Mouse (Mus musculus) heart, adult 18-20 months (tissue): ENCODE data around the gene Lrsam1. TPM values are rescaled to one million over a fixed set of nuclear protein-coding genes. Genes with fewer than 3 reads are reported as not detected.
A peak's percentile ranks its signal among the peaks of the same experiment; 100 is the strongest.
"Not testable (repeated sequence)": the region's sequence is repeated elsewhere in the genome, so short reads cannot be mapped to it uniquely, and the experiment has no call there.

Source experiments
- DNase-seq, 2 experiments: peaks; one replicate each; pipeline ENCODE4 v3.0.0; 2021 to 2022; ENCODE audit warnings: mixed read lengths in 1 of 2
- long read RNA-seq, 2 experiments: library from polyadenylated mRNA; stranded (forward); transcript quantifications; one replicate each; pipeline ENCODE4 v2.0.0; 2021
- total RNA-seq, 2 experiments: library from RNA; stranded (reverse); gene quantifications; 2 replicates each; pipeline ENCODE4 v1.2.3; 2021

Gene Lrsam1
- total RNA-seq = 10 to 100 TPM; 15.1 to 15.9 TPM
- long read RNA-seq, experiment 1, full-length matches to known transcripts = 4 of 7 reads
- long read RNA-seq, experiment 1, partial matches to known transcripts = 1 of 7 reads
- long read RNA-seq, experiment 1, other reads (novel, unspliced or antisense) = 2 of 7 reads
- long read RNA-seq, experiment 2, partial matches to known transcripts = 0 of 2 reads
- long read RNA-seq, experiment 2, other reads (novel, unspliced or antisense) = 2 of 2 reads

DNA sequence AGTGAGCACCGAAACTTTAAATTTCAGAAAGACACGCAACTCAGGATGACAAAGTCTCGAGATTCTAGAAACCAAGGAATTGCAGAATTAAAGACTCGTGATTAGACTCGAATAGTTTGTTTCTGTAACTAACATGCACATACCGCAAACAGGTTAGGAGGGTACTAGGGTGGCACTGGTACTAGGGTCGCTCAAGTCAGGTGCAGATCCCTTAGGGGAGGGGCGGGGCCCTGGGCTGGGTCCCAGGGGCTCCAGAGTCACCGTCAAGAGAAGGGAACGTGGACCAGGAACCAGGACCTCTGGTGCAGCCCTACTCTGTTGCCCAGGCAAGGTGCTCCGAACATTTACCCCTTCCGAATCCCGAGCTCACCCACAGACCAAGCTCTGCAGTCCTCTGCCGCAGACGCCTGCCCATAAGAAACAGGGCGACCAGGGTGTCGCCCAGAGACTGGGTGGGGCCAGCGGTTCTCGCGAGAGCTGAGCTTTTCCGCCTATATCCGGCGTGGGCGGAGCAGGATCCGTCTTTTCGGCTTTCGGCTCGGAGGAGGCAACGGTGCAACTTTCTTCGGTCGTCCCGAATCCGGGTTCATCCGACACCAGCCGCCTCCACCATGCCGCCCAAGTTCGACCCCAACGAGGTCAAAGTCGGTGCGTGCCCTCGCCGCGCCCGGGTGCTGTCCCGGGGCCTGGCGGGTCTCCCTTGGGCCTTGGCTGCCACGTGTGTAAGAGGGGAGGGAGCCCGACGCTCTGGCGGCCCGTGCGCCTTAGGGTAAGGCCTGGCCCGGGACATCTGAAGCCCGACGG is at the start of gene Lrsam1, which contains the start of gene Rpl12:
TSS of gene Lrsam1 (minus strand) at position 423 of the 804 bp plus-strand sequence.
TSS of gene Rpl12 (plus strand) at position 368 of the 804 bp plus-strand sequence.
- peak; percentile 96 to 98 for DNase-seq

DNA sequence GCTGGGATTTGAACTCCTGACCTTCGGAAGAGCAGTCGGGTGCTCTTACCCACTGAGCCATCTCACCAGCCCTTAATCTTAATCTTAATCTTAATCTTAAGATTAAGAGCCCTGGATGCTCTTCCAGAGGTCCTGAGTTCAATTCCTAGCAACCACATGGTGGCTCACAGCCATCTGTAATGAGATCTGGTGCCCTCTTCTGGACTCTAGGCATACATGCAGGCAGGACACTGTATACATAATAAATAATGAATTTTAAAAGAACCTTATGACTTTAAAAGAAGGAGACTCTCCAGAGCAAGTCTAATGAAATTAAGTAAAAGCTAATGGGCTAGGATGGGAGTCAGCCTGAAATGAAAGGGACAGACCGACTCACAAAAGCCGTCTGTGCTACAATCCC is 47.6 kb upstream of the Lrsam1 start:
- not testable (repeated sequence) for DNase-seq

DNA sequence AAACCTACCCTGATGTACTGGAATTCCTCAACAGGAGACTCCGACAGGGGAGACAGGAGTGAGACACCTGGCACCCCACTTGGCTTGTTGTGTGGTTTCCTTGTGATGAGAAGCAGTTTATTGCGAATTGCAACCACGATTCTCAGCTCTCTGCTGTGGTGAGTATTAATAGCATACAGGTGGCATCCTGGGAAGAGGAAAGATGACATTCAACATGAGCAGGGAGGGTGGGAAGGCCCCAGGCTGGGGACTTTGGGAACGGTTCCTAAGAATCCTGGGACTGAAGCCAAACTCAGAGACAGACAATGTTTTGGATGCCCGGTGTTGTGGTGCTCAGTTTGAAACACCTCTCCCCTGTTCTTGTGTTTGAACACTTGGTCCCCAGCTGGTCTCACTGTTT is 43.6 kb upstream of the Lrsam1 start:
- DNase-seq = peak; percentile 12 to 15

DNA sequence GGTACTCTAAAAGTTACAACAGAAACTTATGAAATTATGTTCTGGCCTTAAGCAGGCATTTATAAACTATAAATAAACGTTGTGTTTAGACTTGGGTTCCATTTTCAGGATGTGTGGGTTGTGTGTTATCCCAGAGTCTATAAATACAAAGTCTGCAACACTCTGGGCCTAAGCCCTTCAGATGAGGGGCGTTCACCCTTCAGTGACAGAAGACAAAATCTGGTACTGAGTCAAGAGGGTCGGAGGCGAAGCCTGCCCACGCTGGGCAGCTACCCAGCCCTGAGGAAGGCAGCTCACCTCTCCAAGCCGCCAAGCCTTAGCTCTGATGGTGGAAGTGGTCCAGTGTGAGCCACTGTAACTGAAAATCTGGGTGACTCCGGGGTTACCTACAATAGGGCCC is 40.7 kb upstream of the Lrsam1 start:
- no peak for DNase-seq

DNA sequence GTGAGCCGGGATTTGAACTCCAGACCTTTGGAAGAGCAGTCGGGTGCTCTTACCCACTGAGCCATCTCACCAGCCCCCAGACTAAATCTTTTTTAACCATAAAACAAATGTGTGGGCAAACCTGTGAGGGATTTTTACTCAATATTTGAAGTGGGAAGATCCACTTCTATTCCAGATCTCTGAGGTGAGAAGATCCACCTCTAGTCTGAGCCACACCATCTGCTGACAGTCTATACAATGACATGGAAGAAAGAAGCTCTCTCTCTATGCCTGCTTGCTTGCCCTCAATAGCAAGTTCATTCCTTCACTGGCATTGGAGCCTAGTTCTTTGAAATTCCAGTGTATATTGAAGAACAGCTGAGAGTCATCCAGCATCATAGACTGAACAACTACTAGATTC is 38.3 kb upstream of the Lrsam1 start:
- no peak for DNase-seq

DNA sequence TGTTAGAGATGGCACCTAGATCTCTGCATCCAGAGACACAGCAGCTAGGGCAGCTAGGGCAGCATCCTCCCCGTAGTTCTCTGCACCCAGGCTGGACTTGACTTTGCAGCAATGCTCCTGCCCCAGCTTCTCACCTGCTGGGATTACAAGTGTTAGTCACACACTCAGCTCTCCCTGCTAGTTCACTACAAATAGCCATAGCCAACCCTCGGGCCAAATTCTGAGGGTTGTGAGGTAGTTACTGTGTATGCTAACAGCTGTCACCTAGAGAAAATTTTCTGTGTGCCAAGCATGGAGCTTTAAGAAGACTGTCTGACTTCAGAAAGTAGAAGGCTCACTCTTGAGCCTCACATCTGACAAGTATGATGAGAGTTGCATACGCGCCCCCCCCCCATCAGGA is 36.4 kb upstream of the Lrsam1 start:
- no peak for DNase-seq

DNA sequence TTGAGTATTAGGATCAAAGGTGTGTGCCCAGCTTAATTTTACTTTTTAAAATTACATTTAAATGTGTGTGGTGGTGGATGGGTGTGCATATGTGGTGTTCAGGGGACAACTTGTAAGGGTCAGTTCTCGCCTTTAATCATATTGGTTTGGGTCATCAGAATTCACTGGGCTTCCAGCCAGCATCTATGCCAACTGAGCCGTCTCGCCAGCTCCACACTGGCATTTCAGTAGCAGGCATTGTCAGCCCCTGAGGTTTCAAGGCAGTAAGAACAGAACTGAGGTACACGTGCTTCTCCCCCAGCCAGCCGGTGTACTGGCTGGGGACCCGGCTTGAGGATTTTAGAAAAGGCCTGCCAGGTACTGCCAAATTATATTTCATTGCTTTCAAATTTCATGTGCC is 35.7 kb upstream of the Lrsam1 start:
- DNase-seq = no peak

DNA sequence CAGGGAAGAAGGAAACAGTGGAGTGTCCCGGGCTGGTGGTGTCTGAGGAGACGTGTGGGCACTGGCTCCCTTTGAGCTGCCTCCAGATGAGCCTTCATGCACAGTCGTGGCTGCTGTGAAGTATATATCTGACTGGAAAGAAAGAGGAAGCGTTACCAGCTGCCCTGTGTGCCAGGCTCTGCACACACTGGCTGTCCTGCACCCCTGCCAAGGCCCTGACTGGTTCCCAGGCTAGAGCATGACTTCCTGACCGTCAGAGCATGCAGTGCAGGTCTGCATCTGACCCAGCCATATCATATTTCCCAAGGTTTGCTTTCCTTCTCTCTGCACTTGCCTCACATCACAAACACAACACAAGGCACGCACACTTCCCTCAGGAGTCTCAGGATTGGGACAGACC is 30.7 kb upstream of the Lrsam1 start:
- peak in 1 of 2 experiments; percentile 51 for DNase-seq

DNA sequence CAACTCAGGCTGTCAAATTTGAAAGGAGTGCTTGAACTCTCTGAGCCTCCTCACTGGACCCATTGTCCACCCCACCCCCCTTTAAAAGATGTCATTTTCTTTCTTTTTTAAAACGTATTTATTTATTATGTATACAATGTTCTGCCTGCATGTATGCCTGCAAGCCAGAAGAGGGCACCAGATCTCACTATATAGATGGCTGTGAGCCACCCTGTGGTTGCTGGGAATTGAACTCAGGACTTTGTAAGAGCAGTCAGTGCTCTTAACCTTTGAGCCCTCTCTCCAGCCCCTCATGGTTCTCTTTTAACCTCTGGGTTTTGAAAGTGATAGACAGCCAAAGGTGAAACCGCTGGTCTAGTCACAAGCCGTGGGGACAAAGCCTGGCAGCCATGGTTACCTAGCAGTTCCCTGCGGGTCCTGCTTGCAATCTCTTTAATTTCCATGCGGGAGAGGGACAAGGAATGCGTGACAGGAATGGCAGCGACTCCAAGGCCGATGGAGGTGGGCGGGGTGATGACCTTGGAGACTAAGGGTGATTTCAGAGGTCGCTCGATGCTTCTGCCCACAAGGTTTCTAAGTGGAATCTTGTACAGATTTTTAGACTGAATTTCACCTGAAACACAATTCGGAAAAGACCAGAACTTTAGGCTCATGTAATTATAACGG is 28.9 kb upstream of the Lrsam1 start:
- DNase-seq = no peak

DNA sequence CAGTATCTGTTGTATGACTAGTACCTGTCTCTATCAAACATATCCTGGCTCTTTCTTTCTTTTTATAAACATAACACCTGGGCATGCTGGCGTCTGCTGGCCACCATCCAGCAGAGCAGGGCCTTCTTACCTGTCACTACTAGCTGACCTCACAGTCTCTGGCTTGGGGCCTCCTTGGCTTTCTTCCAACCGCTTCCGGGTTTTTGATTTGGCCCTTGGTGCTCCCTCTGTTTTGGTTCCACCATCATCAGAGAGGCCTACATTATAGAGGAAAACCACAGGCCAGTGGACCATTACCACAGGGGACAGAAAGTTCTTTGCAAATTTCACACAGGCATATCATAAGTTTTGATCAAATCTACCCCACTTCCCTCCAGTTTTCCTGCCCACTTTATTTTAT is 28.0 kb upstream of the Lrsam1 start:
- no peak for DNase-seq

DNA sequence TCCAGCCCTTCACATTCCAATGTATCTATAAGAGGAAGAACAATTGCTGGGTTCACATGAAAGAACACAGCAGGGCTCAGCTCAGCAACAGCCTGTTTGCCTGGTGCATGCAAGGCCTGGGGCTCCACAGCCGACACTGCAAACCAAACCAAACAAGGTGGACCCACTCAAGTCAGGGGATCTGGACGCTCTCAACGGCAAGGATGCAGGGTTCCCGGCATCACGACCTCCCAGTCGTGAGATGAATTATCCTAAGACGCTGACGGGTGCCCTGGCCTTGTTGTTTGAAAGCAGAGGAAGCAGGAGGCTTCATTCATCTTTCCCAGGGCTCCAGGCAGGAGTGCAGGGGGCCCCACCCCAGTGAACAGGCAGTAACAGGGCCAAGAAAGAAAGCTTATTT is 24.4 kb upstream of the Lrsam1 start:
- no peak for DNase-seq

DNA sequence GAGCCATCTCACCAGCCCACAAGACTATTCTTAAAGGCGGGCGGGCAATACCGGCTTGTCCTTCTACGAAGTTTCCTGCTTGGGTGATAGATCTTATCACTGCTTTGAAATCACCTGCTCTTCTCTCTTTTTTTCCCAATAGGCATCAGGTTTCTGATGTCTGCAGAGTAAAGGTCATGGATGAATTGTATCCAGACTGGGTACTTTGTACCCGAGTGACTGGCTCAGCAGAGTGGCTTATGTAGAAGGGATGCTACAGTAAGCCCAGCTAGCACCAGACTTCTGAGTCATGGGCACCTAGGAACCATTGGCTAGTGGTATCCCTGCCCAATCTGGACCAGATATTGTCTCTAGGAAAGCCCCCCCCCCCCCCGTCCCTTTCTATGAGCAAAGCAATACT is 22.2 kb upstream of the Lrsam1 start:
- DNase-seq = no peak

DNA sequence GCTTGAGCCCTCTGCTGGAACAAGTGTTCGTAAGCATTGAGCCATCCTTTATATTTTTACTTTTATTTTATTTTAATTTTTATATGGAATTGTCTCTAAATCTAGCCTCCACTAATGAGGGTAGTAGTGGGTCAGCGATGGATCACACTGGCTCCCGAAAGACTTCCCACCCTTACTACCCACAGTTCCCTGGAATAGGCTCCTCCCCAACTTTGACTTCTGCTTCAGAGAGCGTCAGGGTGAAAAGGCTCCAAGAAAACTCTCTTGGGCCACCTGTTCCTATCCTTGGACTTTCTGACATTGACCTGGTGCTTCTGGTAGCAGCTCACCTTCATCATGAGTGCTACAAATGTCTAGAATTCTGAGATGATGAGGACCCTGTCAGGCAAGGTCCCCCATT is 21.3 kb upstream of the Lrsam1 start:
- DNase-seq = peak; percentile 50 to 64

DNA sequence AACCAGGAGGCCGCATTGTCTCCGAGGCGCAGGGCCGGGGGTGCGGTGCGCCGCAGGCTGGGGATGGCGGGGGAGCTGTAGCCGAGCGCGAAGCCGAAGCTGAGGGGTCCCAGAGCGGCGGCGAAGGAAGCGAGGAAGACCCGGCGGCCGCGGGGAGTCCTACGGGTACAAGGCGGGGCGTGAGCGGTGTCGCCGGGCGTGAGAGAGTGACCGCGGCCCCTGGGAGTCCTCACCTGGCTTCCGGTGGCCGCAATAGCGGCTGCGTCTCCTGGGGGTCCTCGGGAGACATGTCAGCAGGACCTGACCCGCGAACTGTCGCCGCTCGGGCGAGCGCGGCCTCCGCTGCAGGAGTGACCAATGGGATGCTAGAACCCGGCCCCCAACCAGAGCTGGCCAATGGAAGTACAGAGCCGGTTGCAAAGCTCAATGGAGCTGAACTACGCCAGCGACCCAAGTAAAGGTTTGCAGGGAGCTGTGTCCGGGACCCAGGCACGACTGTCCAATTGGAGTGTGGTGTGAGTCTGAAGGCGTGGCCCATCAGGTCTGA is 20.4 kb upstream of the Lrsam1 start, which contains the start of gene Slc2a8:
TSS of gene Slc2a8 (minus strand) at position 359 of the 547 bp plus-strand sequence.
- peak; percentile 92 to 97 for DNase-seq

DNA sequence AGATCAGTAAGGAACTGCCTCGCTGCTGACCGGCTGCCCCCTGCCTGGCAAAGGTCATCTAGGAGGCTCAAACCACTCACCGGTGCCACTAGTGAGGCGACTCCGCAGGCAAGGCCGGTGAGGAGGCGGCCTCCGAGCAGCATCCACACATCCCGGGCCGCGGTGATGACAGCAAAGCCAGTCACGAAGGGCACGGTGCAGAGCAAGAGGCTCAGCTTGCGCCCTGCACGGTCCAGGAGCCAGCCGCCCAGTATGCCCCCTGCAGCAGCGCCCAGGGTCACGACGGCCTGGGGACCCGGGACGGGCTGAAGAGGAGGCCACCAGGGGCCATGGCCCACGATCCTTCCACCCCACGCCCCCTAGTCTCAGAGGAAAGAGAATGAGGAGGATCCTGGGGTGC is 19.9 kb upstream of the Lrsam1 start:
- no peak for DNase-seq

DNA sequence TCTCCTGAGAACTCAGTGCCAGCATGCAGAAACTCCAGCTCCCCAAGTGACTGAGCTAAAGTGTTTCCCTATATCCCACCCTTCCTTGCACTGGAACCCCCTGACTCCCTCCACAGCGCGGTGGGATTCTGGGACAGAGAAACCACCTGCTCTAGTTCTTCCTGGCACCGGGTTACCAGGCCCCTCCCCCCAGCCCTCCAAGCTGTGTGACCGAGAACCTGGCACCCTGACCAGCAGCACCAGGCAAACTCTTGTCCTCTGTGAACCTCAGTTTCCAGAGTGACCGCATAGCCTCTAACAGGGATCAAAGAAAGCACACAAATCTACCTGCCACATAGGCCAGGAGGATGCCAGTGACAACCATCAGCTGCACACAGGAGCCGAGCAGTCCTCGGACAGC is 18.3 kb upstream of the Lrsam1 start:
- DNase-seq = no peak

DNA sequence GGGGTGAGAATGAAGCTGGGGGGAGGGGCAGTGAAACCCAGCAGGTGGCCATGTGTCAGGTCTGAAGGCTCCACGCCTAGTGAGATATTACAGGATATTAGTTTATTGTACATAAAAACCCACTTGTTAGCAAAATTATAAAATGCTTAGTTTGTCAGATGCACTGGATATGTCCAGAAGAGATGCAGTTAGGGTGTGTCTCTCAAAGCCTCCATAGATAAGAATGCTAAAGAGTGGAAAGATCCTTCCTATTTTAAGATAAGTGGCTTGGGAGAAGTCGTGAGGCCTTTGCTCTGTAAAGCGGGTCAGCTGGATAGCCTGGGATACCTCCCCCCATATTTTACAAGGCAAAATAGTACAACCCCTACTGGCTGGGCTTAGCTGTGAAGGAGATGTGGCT is 17.3 kb upstream of the Lrsam1 start:
- DNase-seq = no peak

DNA sequence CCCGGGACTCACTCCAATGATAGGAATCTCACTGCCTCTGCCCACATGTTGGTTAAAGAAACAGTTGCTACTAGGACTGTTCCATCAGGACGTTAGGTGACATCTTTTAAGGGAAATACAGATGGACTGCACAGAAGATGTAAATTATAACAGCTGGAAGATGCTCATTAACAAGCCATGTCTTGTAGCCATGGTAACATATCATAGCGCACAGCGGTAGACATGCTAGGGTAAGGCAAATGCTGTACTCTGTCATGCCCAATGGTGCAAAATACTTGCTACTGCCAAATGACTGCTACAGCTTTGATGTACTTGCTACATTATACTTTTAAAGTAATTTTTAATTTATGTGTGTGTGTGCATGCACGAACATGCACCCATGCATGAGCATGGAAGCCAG is 15.7 kb upstream of the Lrsam1 start:
- DNase-seq = no peak

DNA sequence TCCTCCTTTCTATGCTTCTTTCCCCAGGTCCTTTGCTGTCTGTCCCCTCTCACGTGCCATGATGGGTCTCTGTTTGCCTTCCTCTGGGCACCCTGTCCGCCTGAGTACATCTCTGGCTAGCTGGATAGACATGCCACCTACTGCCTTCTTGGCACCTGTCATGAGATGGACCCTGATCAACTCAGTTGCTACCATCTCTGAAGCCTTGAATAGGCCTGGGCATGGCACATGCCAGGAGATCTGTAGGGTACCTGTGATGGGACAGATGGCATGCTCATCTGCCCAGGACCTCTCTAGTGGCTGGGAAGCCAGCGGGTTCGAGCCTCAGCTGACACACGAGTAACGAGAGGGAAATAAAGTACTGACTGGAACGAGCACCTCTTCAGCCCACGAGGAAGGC is 12.8 kb upstream of the Lrsam1 start:
- no peak for DNase-seq

DNA sequence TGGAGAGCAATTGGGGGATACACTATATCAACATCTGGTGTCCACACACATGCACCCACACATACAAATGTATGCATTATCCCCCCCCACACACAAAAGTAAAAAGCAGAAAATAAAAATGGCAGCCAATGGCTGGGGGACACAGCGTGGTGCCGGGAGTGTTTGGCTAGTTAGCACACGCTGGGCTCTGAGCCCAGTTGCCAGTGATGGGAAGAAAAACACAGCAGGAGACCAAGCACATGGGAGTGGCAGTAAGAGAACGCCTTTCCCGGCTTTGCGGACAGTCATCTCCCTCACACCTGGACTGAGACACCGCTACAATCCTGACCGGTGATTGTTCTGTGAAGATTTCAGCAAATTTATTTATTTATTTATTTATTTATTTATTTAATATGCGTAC is 9.8 kb upstream of the Lrsam1 start:
- no peak for DNase-seq

DNA sequence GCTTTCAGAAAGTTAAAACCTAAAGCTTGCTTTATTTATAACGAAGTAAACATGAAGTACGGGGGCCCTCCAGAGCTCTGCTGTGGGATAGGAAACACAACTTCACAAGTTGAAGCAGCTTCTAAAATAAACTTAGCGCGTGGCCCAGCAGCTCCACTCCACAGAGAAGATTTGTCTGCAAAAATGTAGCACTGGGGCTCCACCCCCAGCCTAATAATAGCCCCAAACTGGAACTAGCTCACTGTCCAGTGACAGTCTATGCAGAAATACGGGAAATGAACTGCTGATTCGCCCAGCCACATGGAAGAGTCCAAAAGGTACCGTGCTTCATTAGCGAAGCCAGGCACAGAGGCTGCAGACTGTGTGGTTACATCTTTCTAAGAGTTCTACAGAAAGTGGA is 7.9 kb upstream of the Lrsam1 start:
- DNase-seq = peak; percentile 66 to 76

DNA sequence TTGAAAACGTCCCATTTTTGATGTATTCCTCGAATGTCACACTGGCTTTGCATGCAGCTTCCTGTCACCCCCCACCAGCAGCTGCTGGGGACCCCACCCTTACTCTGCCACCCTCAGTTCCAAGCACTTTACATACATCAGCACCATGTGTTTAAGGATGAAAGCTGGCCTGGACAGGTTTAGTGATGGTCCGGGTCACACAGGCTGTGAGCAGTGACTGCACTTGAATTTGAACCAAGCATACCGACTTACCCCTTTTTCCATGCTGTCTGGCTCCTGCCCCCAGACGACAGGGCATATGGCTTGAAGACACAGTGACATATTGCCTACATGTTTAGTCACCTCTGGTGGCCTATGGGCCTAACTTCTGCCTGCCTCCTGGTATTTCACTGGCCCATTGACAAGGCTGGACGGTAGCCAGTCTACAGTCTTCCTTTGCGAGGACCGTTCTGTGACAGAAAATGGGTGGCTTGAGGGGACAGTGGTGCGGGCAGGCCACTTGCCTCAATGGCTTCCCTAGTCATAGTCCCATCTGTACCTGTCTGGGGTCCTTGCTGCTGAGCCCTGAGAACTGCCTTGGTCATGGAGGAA is 6.7 kb upstream of the Lrsam1 start:
- DNase-seq = peak in 1 of 2 experiments; percentile 26
